Mouse (Mus musculus) spleen, adult 2 months (tissue): ENCODE measurements around the gene Prss30. TPM values are rescaled to one million over a fixed set of nuclear protein-coding genes. Genes with fewer than 3 reads are reported as not detected.

ENCODE experiments used
- DNase-seq, 2 experiments: peaks; one replicate each; pipeline versions ENCODE4 v3.0.0 to v3.0.0-alpha.2; 2012 to 2021; ENCODE audit warnings: low spot score in 2 of 2, low read depth in 1 of 2
- H3K27ac ChIP-seq: fragments of 200-500 bp; 2 replicates; pipeline ENCODE4 v1.5.1; 2012; ENCODE audit warnings: low read length, inconsistent platforms; ENCODE audit not compliant: insufficient read depth
- H3K27me3 ChIP-seq: fragments of 200-500 bp; 2 replicates; pipeline ENCODE4 v1.6.1; 2012; ENCODE audit warnings: mild to moderate bottlenecking, moderate library complexity, low read length, inconsistent platforms; ENCODE audit not compliant: control insufficient read depth, insufficient read depth
- H3K36me3 ChIP-seq: fragments of 200-500 bp; 2 replicates; pipeline ENCODE4 v1.6.1; 2012; ENCODE audit warnings: mild to moderate bottlenecking, low read length, inconsistent platforms; ENCODE audit not compliant: control insufficient read depth, insufficient read depth
- H3K4me1 ChIP-seq: fragments of 200-500 bp; 2 replicates; pipeline ENCODE4 v1.6.1; 2011; ENCODE audit warnings: inconsistent platforms; ENCODE audit not compliant: control insufficient read depth, insufficient read depth, insufficient read length
- H3K4me3 ChIP-seq: fragments of 200-500 bp; 2 replicates; pipeline ENCODE4 v1.5.1; 2011; ENCODE audit warnings: mild to moderate bottlenecking, inconsistent platforms; ENCODE audit not compliant: insufficient read depth, insufficient read length; ENCODE audit errors: extremely low read depth
- CTCF ChIP-seq: fragments of 200-500 bp; IDR thresholded peaks from 2 replicates; pipeline ENCODE4 v1.5.1; 2011; ENCODE audit warnings: mild to moderate bottlenecking, inconsistent platforms; ENCODE audit not compliant: insufficient read depth, insufficient read length, insufficient replicate concordance; ENCODE audit errors: extremely low read depth
- POLR2A ChIP-seq: fragments of 200-500 bp; IDR thresholded peaks from 2 replicates; pipeline ENCODE4 v1.6.1; 2011; ENCODE audit warnings: low read depth, low read length, inconsistent platforms
- WGBS: fragments of 180-500 bp; shearing (Covaris S2); methylation state at CpG from one replicate; pipeline ENCODE4 v1.1.7; 2018; 5-methylcytosine and 5-hydroxymethylcytosine counted together
- polyA plus RNA-seq: library from polyadenylated mRNA; depleted of rRNA; stranded (reverse); fragments of >200 nt; gene quantifications from 2 replicates; pipeline ENCODE4 v1.2.3, GENCODE M21; 2012

Prss30 gene
- polyA plus RNA-seq, 1 experiment = 10.8 TPM

GRCm38 (mm10) chr17:23969231-23969630 lies 11.1 kb downstream of the Prss30 start:
- H3K27me3 ChIP-seq = no peaks in the 10 kb centered on the region
- DNase-seq = peak in 1 of 2 experiments; percentile 59
- no peak overlapping the region for H3K4me3 ChIP-seq
- TF ChIP-seq POLR2A (no peak), CTCF (peak; percentile 67; the same call in 1 of the 2 replicates)
- H3K36me3 ChIP-seq = no peaks in the 10 kb centered on the region
- H3K27ac ChIP-seq = no peak overlapping the region
- WGBS = 3% methylated on average over 1 of the region's 1 CpGs
- H3K4me1 ChIP-seq = peaks cover 9% of the 10 kb centered on the region; the same call in 1 of the 2 replicates

- TF ChIP-seq POLR2A (no peak), CTCF (peak; percentile 6; the same call in 1 of the 2 replicates)
- H3K27ac ChIP-seq = no peak overlapping the region
- H3K4me3 ChIP-seq = no peak overlapping the region
- H3K27me3 ChIP-seq = no peaks in the 10 kb centered on the region
- H3K36me3 ChIP-seq = no peaks in the 10 kb centered on the region
- WGBS = 59% methylated on average over 2 of the region's 2 CpGs
- peaks cover 9% of the 10 kb centered on the region; the same call in 1 of the 2 replicates for H3K4me1 ChIP-seq
- no peak for DNase-seq
Measured at GRCm38 (mm10) chr17:23968780-23969179, 11.6 kb downstream of the Prss30 start.

DNA sequence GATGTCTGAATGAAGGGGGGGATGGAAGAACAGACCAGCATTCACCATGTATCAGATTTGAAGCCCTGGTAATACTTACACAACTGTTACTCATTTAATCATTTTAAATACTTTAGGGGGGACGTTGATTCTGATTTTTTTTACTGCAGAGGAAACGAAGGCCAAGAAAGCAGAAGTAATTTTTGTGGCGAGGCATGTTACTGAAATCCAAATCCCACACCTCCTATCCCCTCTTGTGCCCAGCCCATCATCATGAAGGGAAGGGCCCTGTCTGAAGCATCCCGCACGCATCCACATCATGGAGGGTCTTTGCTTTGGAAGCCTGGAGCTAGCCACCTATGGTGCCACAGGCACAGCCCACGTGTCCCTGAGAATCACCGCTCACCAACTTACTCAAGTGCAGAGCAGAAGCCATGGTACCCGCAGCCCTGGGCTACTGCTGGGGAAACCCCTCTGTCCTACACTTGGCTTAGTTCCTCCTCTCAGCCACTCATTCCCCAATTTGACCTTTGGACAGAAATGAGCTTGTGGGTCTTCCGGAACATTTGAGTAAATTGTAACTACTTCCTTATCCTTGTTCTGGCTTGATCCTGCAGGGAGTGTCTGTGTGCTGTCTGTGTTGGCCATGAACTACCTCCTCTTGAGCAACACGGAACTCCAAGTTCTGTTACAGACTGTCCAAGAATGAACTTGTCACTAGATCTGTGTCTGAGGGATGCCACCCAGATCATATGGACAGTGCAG lies 13.5 kb downstream of the Prss30 start:
- Histone ChIP-seq H3K4me3 (no peak overlapping the region), H3K36me3 (no peaks in the 10 kb centered on the region), H3K27ac (peak overlapping the region; percentile 69), H3K27me3 (no peaks in the 10 kb centered on the region), H3K4me1 (peaks cover 9% of the 10 kb centered on the region; the same call in 1 of the 2 replicates)
- no peak for DNase-seq
- no peak for TF ChIP-seq CTCF
- TF ChIP-seq POLR2A = no peak
- 20% methylated on average over 10 of the region's 10 CpGs for WGBS

- Histone ChIP-seq H3K27me3 (no peaks in the 10 kb centered on the region), H3K27ac (0 out of 2 replicates have a peak overlapping the region, but pooled peaks have one; percentile 12), H3K4me1 (peaks cover 9% of the 10 kb centered on the region; the same call in 1 of the 2 replicates), H3K36me3 (no peaks in the 10 kb centered on the region), H3K4me3 (no peak overlapping the region)
- 59% methylated on average over 6 of the region's 6 CpGs for WGBS
- TF ChIP-seq CTCF (no peak), POLR2A (no peak)
- DNase-seq = no peak
Measured at GRCm38 (mm10) chr17:23965805-23966425, 14.5 kb downstream of the Prss30 start.

- no peak overlapping the region for H3K27ac ChIP-seq
- 41% methylated on average over 4 of the region's 4 CpGs for WGBS
- TF ChIP-seq CTCF (no peak), POLR2A (no peak)
Measured at GRCm38 (mm10) chr17:23961573-23962122, 18.7 kb downstream of the Prss30 start.

DNA sequence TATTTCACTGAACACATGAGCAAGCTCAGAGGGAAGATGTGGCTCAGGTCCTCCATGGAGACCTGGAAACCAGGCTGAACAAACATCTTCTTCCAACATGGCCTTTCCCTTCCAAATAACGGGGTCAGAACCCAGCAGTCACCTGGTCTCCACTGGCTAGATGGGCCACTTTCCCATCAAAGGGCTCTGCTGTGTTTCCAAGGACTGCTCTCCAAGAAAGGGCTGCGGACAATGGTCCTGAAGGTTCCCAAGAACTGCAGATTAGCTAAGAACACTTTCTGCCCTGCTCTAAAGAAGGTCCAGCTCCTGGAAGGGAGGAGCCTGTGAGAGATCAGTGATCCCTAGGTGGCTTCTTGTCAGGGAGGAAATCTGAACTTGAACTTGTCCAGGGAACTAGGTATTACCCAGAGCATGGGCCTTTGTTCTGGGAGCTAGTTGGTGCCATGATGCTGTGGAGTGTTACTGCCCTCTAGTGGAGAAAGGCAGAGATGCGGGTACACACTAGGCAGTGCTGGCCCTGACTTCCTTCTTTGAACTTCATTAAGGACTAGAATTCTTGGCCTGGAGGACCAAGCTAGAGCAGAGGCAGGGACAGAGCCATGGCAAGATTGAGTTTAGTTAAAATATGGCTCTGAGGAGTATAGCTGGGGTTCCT lies 20.2 kb downstream of the Prss30 start:
- H3K27ac ChIP-seq = no peak overlapping the region
- DNase-seq = peak in 1 of 2 experiments; percentile 65
- WGBS = 41% methylated on average over 3 of the region's 3 CpGs
- TF ChIP-seq CTCF (peak; percentile 90; the same call in 1 of the 2 replicates), POLR2A (no peak)
- H3K36me3 ChIP-seq = no peaks in the 10 kb centered on the region
- H3K27me3 ChIP-seq = no peaks in the 10 kb centered on the region
- H3K4me3 ChIP-seq = no peak overlapping the region
- no peaks in the 10 kb centered on the region for H3K4me1 ChIP-seq

More at GRCm38 (mm10) chr17:23961573-23962122, 18.7 kb downstream of the Prss30 start:
- no peak for DNase-seq
- Histone ChIP-seq H3K4me3 (no peak overlapping the region), H3K36me3 (no peaks in the 10 kb centered on the region), H3K27me3 (no peaks in the 10 kb centered on the region), H3K4me1 (peaks cover 6% of the 10 kb centered on the region; the same call in 1 of the 2 replicates)
